Mouse (Mus musculus): ENCODE measurements around the gene Lin54. TPM values are rescaled to one million over a fixed set of nuclear protein-coding genes. Genes with fewer than 3 reads are reported as not detected.
A peak's percentile ranks its signal among the peaks of the same experiment; 100 is the strongest.
"Not testable (repeated sequence)": the region's sequence is repeated elsewhere in the genome, so short reads cannot be mapped to it uniquely, and the experiment has no call there.

Gene Lin54
- total and polyA plus RNA-seq, 3 experiments = 11.8 to 14.1 (median 12.9) TPM

- Histone ChIP-seq H3K4me1 (ENCODE audit: control insufficient read depth in 1 of 2, insufficient read depth in 2 of 2) (peaks cover 16 to 55% of the 10 kb centered on the region in 2 experiments), H3K4me3 (replicated peaks in 1 of 3; ENCODE audit: low read depth in 2 of 3, low read length in 2 of 3, poor library complexity in 1 of 3) (peak overlapping the region; percentile 75 to 96 (median 85)), H3K4me2 (ENCODE audit: insufficient read depth, low read depth, poor library complexity, severe bottlenecking) (peak overlapping the region; percentile 97), H3K9ac (ENCODE audit: insufficient read depth, low read depth) (peak overlapping the region; percentile 50), H3K27ac (ENCODE audit: insufficient read depth, low read depth) (peak overlapping the region; percentile 30; the same call in 1 of the 2 replicates), H3K9me3 (replicated peaks; ENCODE audit: low read length) (no peaks in the 10 kb centered on the region), H3K27me3 (replicated peaks) (no peaks in the 10 kb centered on the region), H3K36me3 (replicated peaks in 1 of 2; ENCODE audit: control insufficient read depth in 1 of 2, insufficient read depth in 1 of 2, low read length in 1 of 2) (peaks cover 53 to 57% of the 10 kb centered on the region in 2 experiments), H3K79me2 (replicated peaks; ENCODE audit: control insufficient read depth, extremely low read depth, insufficient read depth, poor library complexity, severe bottlenecking) (peaks cover 74% of the 10 kb centered on the region)
- TF ChIP-seq ZC3H11A (IDR thresholded peaks at IDR 0.05; ENCODE audit: low read depth, low read length) = no peak
- TF ChIP-seq TBP (conservative IDR thresholded peaks at IDR 0.05; ENCODE audit: low read depth, low read length) = no peak
- no peak for TF ChIP-seq NELFE (IDR thresholded peaks at IDR 0.05; ENCODE audit: low read depth, low read length)
- no peak for TF ChIP-seq ZKSCAN1 (IDR thresholded peaks at IDR 0.05; ENCODE audit: borderline replicate concordance, low read depth, low read length)
- no peak for DNase-seq (ENCODE audit: extremely low read depth)
- dilution Hi-C loops (cut with MboI; ENCODE audit: extremely low pct_ligation_motif_present, extremely low pct_unique_long_range_greater_than_20kb, low sequenced_read_pairs) = no loop called here
- in situ Hi-C loops (cut with MboI; ENCODE audit: low pct_ligation_motif_present, low pct_unique_long_range_greater_than_20kb, low sequenced_read_pairs) = no loop called here
Observed at GRCm38 (mm10) chr5:100427276-100427675, 73.2 kb downstream of the Lin54 start.

- H3K27ac ChIP-seq (ENCODE audit: insufficient read depth, low read depth); dilution Hi-C loops (cut with MboI; ENCODE audit: extremely low pct_ligation_motif_present, extremely low pct_unique_long_range_greater_than_20kb, low sequenced_read_pairs); H3K4me3 ChIP-seq (replicated peaks in 1 of 3; ENCODE audit: low read depth in 2 of 3, low read length in 2 of 3, poor library complexity in 1 of 3); in situ Hi-C loops (cut with MboI; ENCODE audit: low pct_ligation_motif_present, low pct_unique_long_range_greater_than_20kb, low sequenced_read_pairs); H3K9me3 ChIP-seq (replicated peaks; ENCODE audit: low read length); H3K9ac ChIP-seq (ENCODE audit: insufficient read depth, low read depth); H3K27me3 ChIP-seq (replicated peaks); DNase-seq (ENCODE audit: extremely low read depth): not testable (repeated sequence)
- H3K4me2 ChIP-seq (ENCODE audit: insufficient read depth, low read depth, poor library complexity, severe bottlenecking) = peak overlapping the region; percentile 97; the same call in 1 of the 2 replicates
- H3K79me2 ChIP-seq (replicated peaks; ENCODE audit: control insufficient read depth, extremely low read depth, insufficient read depth, poor library complexity, severe bottlenecking) = peaks cover 86% of the 10 kb centered on the region
- H3K36me3 ChIP-seq (replicated peaks in 1 of 2; ENCODE audit: control insufficient read depth in 1 of 2, insufficient read depth in 1 of 2, low read length in 1 of 2) = peaks cover 63 to 66% of the 10 kb centered on the region in 2 experiments
- H3K4me1 ChIP-seq (ENCODE audit: control insufficient read depth in 1 of 2, insufficient read depth in 2 of 2) = peaks cover 18 to 56% of the 10 kb centered on the region in 2 experiments
Observed at GRCm38 (mm10) chr5:100425823-100426222, 74.6 kb downstream of the Lin54 start.

GRCm38 (mm10) chr5:100424252-100424651, 76.2 kb downstream of the Lin54 start:
- Histone ChIP-seq H3K4me3 (replicated peaks in 1 of 3; ENCODE audit: low read depth in 2 of 3, low read length in 2 of 3, poor library complexity in 1 of 3) (peak overlapping the region in 2 of 3 experiments; percentile 13 to 37), H3K27me3 (replicated peaks) (no peaks in the 10 kb centered on the region), H3K4me2 (ENCODE audit: insufficient read depth, low read depth, poor library complexity, severe bottlenecking) (peak overlapping the region; percentile 54), H3K4me1 (ENCODE audit: control insufficient read depth in 1 of 2, insufficient read depth in 2 of 2) (peaks cover 18 to 64% of the 10 kb centered on the region in 2 experiments), H3K27ac (ENCODE audit: insufficient read depth, low read depth) (no peak overlapping the region), H3K9me3 (replicated peaks; ENCODE audit: low read length) (no peaks in the 10 kb centered on the region), H3K79me2 (replicated peaks; ENCODE audit: control insufficient read depth, extremely low read depth, insufficient read depth, poor library complexity, severe bottlenecking) (peaks cover 81% of the 10 kb centered on the region), H3K9ac (ENCODE audit: insufficient read depth, low read depth) (peak overlapping the region; percentile 35), H3K36me3 (replicated peaks in 1 of 2; ENCODE audit: control insufficient read depth in 1 of 2, insufficient read depth in 1 of 2, low read length in 1 of 2) (peaks cover 74 to 81% of the 10 kb centered on the region in 2 experiments)
- TF ChIP-seq MYC (IDR thresholded peaks at IDR 0.05; ENCODE audit: low read depth, low read length) = no peak
- TF ChIP-seq MXI1 (IDR thresholded peaks at IDR 0.05; ENCODE audit: low read depth, low read length) = peak; percentile 65; the same call in 1 of the 2 replicates
- no peak for TF ChIP-seq NELFE (IDR thresholded peaks at IDR 0.05; ENCODE audit: low read depth, low read length)
- TF ChIP-seq ZKSCAN1 (IDR thresholded peaks at IDR 0.05; ENCODE audit: borderline replicate concordance, low read depth, low read length) = no peak
- no peak for TF ChIP-seq CHD2 (IDR thresholded peaks at IDR 0.05; ENCODE audit: low read length)
- no peak for TF ChIP-seq BHLHE40 (IDR thresholded peaks at IDR 0.05; ENCODE audit: low read depth, low read length)
- TF ChIP-seq UBTF (IDR thresholded peaks at IDR 0.05; ENCODE audit: low read depth, low read length) = no peak
- no peak for TF ChIP-seq EP300 (IDR thresholded peaks at IDR 0.05; ENCODE audit: low read length)
- peak; percentile 36; the same call in 1 of the 2 replicates for TF ChIP-seq POLR2AphosphoS2 (IDR thresholded peaks at IDR 0.05; ENCODE audit: low read depth, low read length)
- TF ChIP-seq TBP (conservative IDR thresholded peaks at IDR 0.05; ENCODE audit: low read depth, low read length) = no peak
- no peak for TF ChIP-seq CTCF (conservative IDR thresholded peaks at IDR 0.05 in 1 of 2, IDR thresholded peaks at IDR 0.05 in 1 of 2; ENCODE audit: low read depth in 2 of 2, low read length in 2 of 2)
- dilution Hi-C loops (cut with MboI; ENCODE audit: extremely low pct_ligation_motif_present, extremely low pct_unique_long_range_greater_than_20kb, low sequenced_read_pairs) (no loop called here), in situ Hi-C loops (cut with MboI; ENCODE audit: low pct_ligation_motif_present, low pct_unique_long_range_greater_than_20kb, low sequenced_read_pairs) (no loop called here)
- no peak for DNase-seq (ENCODE audit: extremely low read depth)

All from CH12.LX (cell line).